Mouse (Mus musculus) E14TG2a.4 (cell line): ENCODE results near the gene Atp6v0c.

ENCODE experiments used
- CTCF ChIP-seq: conservative IDR thresholded peaks from 2 replicates; pipeline ENCODE4 v1.5.1; 2014; ENCODE audit warnings: low read length
- NANOG ChIP-seq: IDR thresholded peaks from 2 replicates; pipeline ENCODE4 v1.6.1; 2014; ENCODE audit warnings: borderline replicate concordance, low read length, mixed read lengths
- POU5F1 ChIP-seq: IDR thresholded peaks from 2 replicates; pipeline ENCODE4 v1.6.1; 2014; ENCODE audit warnings: low read length, borderline replicate concordance

DNA sequence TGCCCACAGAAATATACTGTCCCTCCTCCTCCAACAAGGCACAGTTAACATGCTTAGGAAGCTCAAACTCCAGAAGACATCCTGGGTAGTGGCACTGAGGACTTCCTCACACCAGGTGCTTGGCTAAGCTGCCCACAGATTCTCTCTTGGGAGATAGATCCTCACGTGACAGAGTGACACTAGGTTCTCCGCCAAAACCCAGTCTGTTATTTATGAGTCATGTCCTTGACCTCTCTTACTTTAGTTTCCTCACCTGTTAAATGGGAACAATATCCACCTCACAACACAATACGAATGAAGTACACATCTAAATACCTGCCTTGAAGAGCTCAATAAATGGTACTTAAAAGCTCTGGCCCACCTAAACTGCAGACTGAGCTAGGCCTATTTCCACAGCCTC, 30.2 kb downstream of the Atp6v0c start:
- TF ChIP-seq CTCF (no peak), NANOG (peak; percentile 70; the same call in 1 of the 2 replicates), POU5F1 (no peak)
